Mouse (Mus musculus) thymus, postnatal 36 days (tissue): ENCODE results near the gene Gm10352.
"Not testable (repeated sequence)": the region's sequence is repeated elsewhere in the genome, so short reads cannot be mapped to it uniquely, and the experiment has no call there.

Source experiments
- DNase-seq, 2 experiments: peaks; one replicate each; pipeline ENCODE4 v3.0.0; 2022; ENCODE audit warnings: mixed read lengths in 2 of 2

The Gm10352 gene

GRCm38 (mm10) chrY:2900689-2901088, at the start of gene Gm10352:
TSS of gene Gm10352 (plus strand) at chrY:2900989.
- DNase-seq = not testable (repeated sequence)

GRCm38 (mm10) chrY:2932282-2932681, 31.5 kb downstream of the Gm10352 start, which contains the start of gene Gm29289:
TSS of gene Gm29289 (plus strand) at chrY:2932582.
- not testable (repeated sequence) for DNase-seq
